Mouse (Mus musculus): ENCODE measurements around the gene Plch2. TPM values are rescaled to one million over a fixed set of nuclear protein-coding genes. Genes with fewer than 3 reads are reported as not detected.
"Not testable (repeated sequence)": the region's sequence is repeated elsewhere in the genome, so short reads cannot be mapped to it uniquely, and the experiment has no call there.

Plch2 gene
- total and polyA plus RNA-seq, 3 experiments = 0.85 to 1.1 TPM; not detected in 1

DNA sequence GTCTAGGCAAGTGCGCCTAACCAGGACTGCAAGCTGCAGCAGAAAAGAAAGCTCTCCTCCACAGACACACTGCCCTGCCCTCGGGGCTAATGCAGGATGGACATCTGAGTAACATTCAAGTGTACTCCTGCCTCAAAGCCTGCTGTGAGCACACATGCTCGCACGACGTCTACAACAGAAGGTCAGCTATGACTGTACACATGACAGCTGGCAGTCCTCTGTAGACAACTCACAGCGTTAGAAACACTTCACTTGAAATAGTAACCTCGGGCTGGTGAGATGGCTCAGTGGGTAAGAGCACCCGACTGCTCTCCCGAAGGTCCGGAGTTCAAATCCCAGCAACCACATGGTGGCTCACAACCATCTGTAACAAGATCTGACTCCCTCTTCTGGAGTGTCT lies 22.2 kb upstream of the Plch2 start:
- Histone ChIP-seq H3K36me3 (ENCODE audit: control insufficient read depth in 1 of 2, insufficient read depth in 2 of 2, low read length in 2 of 2) (peaks cover 0 to 40% of the 10 kb centered on the region in 2 experiments), H3K79me2 (ENCODE audit: control insufficient read depth, insufficient read depth, low read length, poor library complexity) (peaks cover 17% of the 10 kb centered on the region)
- not testable (repeated sequence) for DNase-seq (ENCODE audit: low read depth, low spot score); H3K27me3 ChIP-seq (ENCODE audit: control insufficient read depth in 1 of 2, insufficient read depth in 2 of 2, low read length in 2 of 2); H3K4me1 ChIP-seq (ENCODE audit: control insufficient read depth in 1 of 2, insufficient read depth in 2 of 2, low read length in 2 of 2); H3K9ac ChIP-seq (ENCODE audit: control insufficient read depth, low read depth, low read length, poor library complexity, severe bottlenecking); H3K9me3 ChIP-seq (replicated peaks; ENCODE audit: insufficient read depth, low read length); H3K4me3 ChIP-seq (ENCODE audit: control insufficient read depth in 1 of 2, insufficient read depth in 1 of 2, low read depth in 2 of 2, low read length in 2 of 2); H3K27ac ChIP-seq (ENCODE audit: control insufficient read depth, low read depth, low read length)

DNA sequence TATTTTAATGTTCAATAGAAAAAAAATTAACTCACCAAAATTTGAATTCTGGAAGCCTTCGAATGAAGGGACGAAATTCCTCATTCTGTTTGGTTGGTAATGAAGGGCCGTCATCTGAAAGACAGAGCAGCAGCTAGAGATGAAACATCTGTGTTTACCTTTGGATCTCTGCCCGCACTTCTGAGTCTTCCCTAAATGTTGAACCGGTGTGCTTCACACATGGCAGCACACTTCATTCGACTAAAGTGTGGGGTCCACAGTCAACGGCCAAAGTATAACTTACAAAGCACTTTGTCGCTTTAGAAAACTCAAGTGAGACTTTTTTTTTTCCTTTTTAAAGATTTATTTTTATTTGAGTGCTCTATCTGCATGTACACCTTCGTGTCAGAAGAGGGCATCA lies 20.1 kb upstream of the Plch2 start:
- DNase-seq (ENCODE audit: low read depth, low spot score) = no peak
- Histone ChIP-seq H3K4me1 (ENCODE audit: control insufficient read depth in 1 of 2, insufficient read depth in 2 of 2, low read length in 2 of 2) (no peaks in the 10 kb centered on the region), H3K9me3 (replicated peaks; ENCODE audit: insufficient read depth, low read length) (no peaks in the 10 kb centered on the region), H3K4me3 (ENCODE audit: control insufficient read depth in 1 of 2, insufficient read depth in 1 of 2, low read depth in 2 of 2, low read length in 2 of 2) (no peak overlapping the region), H3K79me2 (ENCODE audit: control insufficient read depth, insufficient read depth, low read length, poor library complexity) (peaks cover 5% of the 10 kb centered on the region; the same call in 1 of the 2 replicates), H3K36me3 (ENCODE audit: control insufficient read depth in 1 of 2, insufficient read depth in 2 of 2, low read length in 2 of 2) (peaks cover 0 to 36% of the 10 kb centered on the region in 2 experiments; a peak in 3 of 4 replicates), H3K27ac (ENCODE audit: control insufficient read depth, low read depth, low read length) (no peak overlapping the region), H3K27me3 (ENCODE audit: control insufficient read depth in 1 of 2, insufficient read depth in 2 of 2, low read length in 2 of 2) (no peaks in the 10 kb centered on the region), H3K9ac (ENCODE audit: control insufficient read depth, low read depth, low read length, poor library complexity, severe bottlenecking) (no peak overlapping the region)
- no peak for TF ChIP-seq EP300 (IDR thresholded peaks at IDR 0.05; ENCODE audit: low read depth in 1 of 2, low read length in 2 of 2)
- 0 out of 6 replicates have a peak, but pooled peaks of 1 of the 3 experiments have one; percentile 10 for TF ChIP-seq CTCF (IDR thresholded peaks at IDR 0.05 in 2 of 3, conservative IDR thresholded peaks at IDR 0.05 in 1 of 3; ENCODE audit: control insufficient read depth in 1 of 3, insufficient read depth in 1 of 3, low read depth in 2 of 3, low read length in 3 of 3, poor library complexity in 1 of 3, severe bottlenecking in 1 of 3)
- no peak for TF ChIP-seq POLR2A (IDR thresholded peaks at IDR 0.05; ENCODE audit: control insufficient read depth in 1 of 2, insufficient read depth in 1 of 2, low read depth in 1 of 2, low read length in 2 of 2, poor library complexity in 1 of 2)
- TF ChIP-seq ZNF384 (IDR thresholded peaks at IDR 0.05; ENCODE audit: low read depth, low read length) = peak; percentile 26; the same call in 1 of the 2 replicates

GRCm38 (mm10) chr4:155075813-155076212 lies 19.2 kb upstream of the Plch2 start:
- no peaks in the 10 kb centered on the region for H3K9me3 ChIP-seq (replicated peaks; ENCODE audit: insufficient read depth, low read length)
- no peaks in the 10 kb centered on the region for H3K4me1 ChIP-seq (ENCODE audit: control insufficient read depth in 1 of 2, insufficient read depth in 2 of 2, low read length in 2 of 2)
- H3K36me3 ChIP-seq (ENCODE audit: control insufficient read depth in 1 of 2, insufficient read depth in 2 of 2, low read length in 2 of 2) = peaks cover 0 to 30% of the 10 kb centered on the region in 2 experiments; a peak in 2 of 4 replicates
- peaks cover 3% of the 10 kb centered on the region; the same call in 1 of the 2 replicates for H3K79me2 ChIP-seq (ENCODE audit: control insufficient read depth, insufficient read depth, low read length, poor library complexity)
- no peak for DNase-seq (ENCODE audit: low read depth, low spot score)
- no peak overlapping the region for H3K27ac ChIP-seq (ENCODE audit: control insufficient read depth, low read depth, low read length)
- no peak overlapping the region for H3K4me3 ChIP-seq (ENCODE audit: control insufficient read depth in 1 of 2, insufficient read depth in 1 of 2, low read depth in 2 of 2, low read length in 2 of 2)
- TF ChIP-seq POLR2AphosphoS5 (IDR thresholded peaks at IDR 0.05; ENCODE audit: borderline replicate concordance, low read depth, low read length) (no peak), ELF1 (IDR thresholded peaks at IDR 0.05; ENCODE audit: low read depth, low read length) (no peak), UBTF (IDR thresholded peaks at IDR 0.05; ENCODE audit: borderline replicate concordance, insufficient read depth, low read depth, low read length) (no peak), NRF1 (IDR thresholded peaks at IDR 0.05; ENCODE audit: insufficient read depth, low read depth, low read length, poor library complexity, severe bottlenecking) (no peak), ZC3H11A (IDR thresholded peaks at IDR 0.05; ENCODE audit: low read depth, low read length) (no peak), RAD21 (IDR thresholded peaks at IDR 0.05; ENCODE audit: low read depth, low read length) (no peak), JUND (IDR thresholded peaks at IDR 0.05; ENCODE audit: low read depth, low read length) (no peak), MXI1 (IDR thresholded peaks at IDR 0.05; ENCODE audit: low read depth, low read length) (no peak)
- H3K27me3 ChIP-seq (ENCODE audit: control insufficient read depth in 1 of 2, insufficient read depth in 2 of 2, low read length in 2 of 2) = no peaks in the 10 kb centered on the region
- H3K9ac ChIP-seq (ENCODE audit: control insufficient read depth, low read depth, low read length, poor library complexity, severe bottlenecking) = no peak overlapping the region
